Mouse (Mus musculus) thymus, adult 2 months (tissue): ENCODE measurements around the gene Spryd7. TPM values are rescaled to one million over a fixed set of nuclear protein-coding genes. Genes with fewer than 3 reads are reported as not detected.
"Not testable (repeated sequence)": the region's sequence is repeated elsewhere in the genome, so short reads cannot be mapped to it uniquely, and the experiment has no call there.

Experiments
- DNase-seq: peaks from one replicate; pipeline ENCODE4 v3.0.0; 2021
- H3K27ac ChIP-seq: fragments of 200-500 bp; 2 replicates; pipeline ENCODE4 v1.5.1; 2012; ENCODE audit warnings: low read length, control low read depth; ENCODE audit not compliant: control insufficient read depth, insufficient read depth
- H3K27me3 ChIP-seq: fragments of 200-500 bp; 2 replicates; pipeline ENCODE4 v1.6.1; 2012; ENCODE audit warnings: mild to moderate bottlenecking, low read length, moderate library complexity, mixed read lengths; ENCODE audit not compliant: control insufficient read depth, insufficient read depth
- H3K36me3 ChIP-seq: fragments of 200-500 bp; 2 replicates; pipeline ENCODE4 v1.6.1; 2012; ENCODE audit warnings: mild to moderate bottlenecking, low read length, moderate library complexity; ENCODE audit not compliant: control insufficient read depth, insufficient read depth
- H3K4me1 ChIP-seq: fragments of 200-500 bp; replicated peaks from 2 replicates; pipeline ENCODE4 v1.6.1; 2012; ENCODE audit warnings: low read length; ENCODE audit not compliant: control insufficient read depth, insufficient read depth
- H3K4me3 ChIP-seq: fragments of 200-500 bp; 2 replicates; pipeline ENCODE4 v1.5.1; 2012; ENCODE audit warnings: mild to moderate bottlenecking, low read length, control low read depth, moderate library complexity; ENCODE audit not compliant: control insufficient read depth, insufficient read depth
- CTCF ChIP-seq: fragments of 200-500 bp; IDR thresholded peaks from 2 replicates; pipeline ENCODE4 v1.5.1; 2012; ENCODE audit warnings: mild to moderate bottlenecking, control low read depth, low read length, moderate library complexity, borderline replicate concordance; ENCODE audit not compliant: control insufficient read depth, poor library complexity, insufficient read depth; ENCODE audit errors: extremely low read depth
- POLR2A ChIP-seq: fragments of 200-500 bp; IDR thresholded peaks from 2 replicates; pipeline ENCODE4 v1.6.1; 2012; ENCODE audit warnings: mild to moderate bottlenecking, low read length, control low read depth, moderate library complexity; ENCODE audit not compliant: control insufficient read depth, poor library complexity, insufficient read depth; ENCODE audit errors: extremely low read depth
- WGBS: fragments of 180-500 bp; shearing (Covaris S2); methylation state at CpG from one replicate; pipeline ENCODE4 v1.1.7; 2018; 5-methylcytosine and 5-hydroxymethylcytosine counted together
- polyA plus RNA-seq: library from polyadenylated mRNA; depleted of rRNA; stranded (reverse); fragments of >200 nt; gene quantifications from 2 replicates; pipeline ENCODE4 v1.2.3, GENCODE M21; 2012; rRNA removed

Gene Spryd7
- 7.0 and 8.7 TPM in 2 replicates for polyA plus RNA-seq

GRCm38 (mm10) chr14:61556289-61557147 lies at the start of gene Spryd7:
Spryd7 (minus strand) TSS chr14:61556886.
- WGBS, result under 1% methylated on average over 71 of the region's 72 CpGs

DNA sequence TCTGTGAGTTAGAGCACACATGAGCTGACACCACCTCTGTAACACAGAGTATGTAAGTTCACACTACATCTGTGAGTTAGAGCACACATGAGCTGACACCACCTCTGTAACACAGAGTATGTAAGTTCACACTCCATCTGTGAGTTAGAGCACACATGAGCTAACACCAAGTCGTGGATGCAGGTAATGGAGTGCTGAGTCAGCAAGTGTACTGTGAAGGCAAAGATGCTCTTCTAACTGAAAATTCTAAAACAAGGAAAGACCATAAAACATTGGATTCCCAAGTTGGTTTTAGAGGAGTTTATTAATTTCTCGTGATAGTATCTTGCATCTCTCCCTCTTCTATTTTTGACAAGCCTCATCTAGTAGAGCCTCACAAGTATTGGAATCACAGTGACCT lies 49.4 kb upstream of the Spryd7 start:
- not testable (repeated sequence) for DNase-seq, H3K27ac ChIP-seq, H3K27me3 ChIP-seq, H3K4me1 ChIP-seq, H3K36me3 ChIP-seq, H3K4me3 ChIP-seq
- 93% methylated on average over 2 of the region's 2 CpGs for WGBS

More at GRCm38 (mm10) chr14:61556289-61557147, at the start of gene Spryd7:
- Histone ChIP-seq H3K4me1 (peaks cover 7% of the 10 kb centered on the region; the same call in 1 of the 2 replicates), H3K4me3 (peak within 1 kb of the TSS; percentile 64), H3K27ac (no peak within 1 kb of the TSS), H3K36me3 (no peaks in the 10 kb centered on the region), H3K27me3 (no peaks in the 10 kb centered on the region)
- TF ChIP-seq POLR2A (peak; percentile 78), CTCF (peak; percentile 52; the same call in 1 of the 2 replicates)
- peak; percentile 97 for DNase-seq

DNA sequence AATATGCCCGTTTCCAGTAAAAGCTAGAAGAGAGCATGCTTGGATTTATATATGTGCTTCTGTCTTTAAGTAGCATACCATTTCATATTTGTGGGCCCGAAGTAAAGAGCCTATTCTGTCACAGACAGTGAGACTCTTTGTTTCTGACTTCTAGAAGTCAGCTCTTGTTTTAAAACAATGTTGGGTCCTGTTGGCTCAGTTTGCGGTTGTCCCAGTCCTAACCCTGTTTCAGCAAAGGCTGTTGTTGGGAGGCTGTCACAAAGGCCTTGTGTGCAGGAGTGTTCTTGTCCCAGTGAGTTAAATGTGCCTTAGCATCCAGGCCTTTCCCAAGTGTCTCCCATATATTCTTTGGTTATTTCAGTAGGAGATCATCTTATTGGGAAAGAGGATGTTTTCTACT lies 47.4 kb upstream of the Spryd7 start:
- no peak for TF ChIP-seq CTCF
- no peak for TF ChIP-seq POLR2A
- 85% methylated on average over 3 of the region's 3 CpGs for WGBS
- Histone ChIP-seq H3K4me1 (peaks cover 9% of the 10 kb centered on the region), H3K27me3 (no peaks in the 10 kb centered on the region), H3K4me3 (no peak overlapping the region), H3K27ac (no peak overlapping the region), H3K36me3 (no peaks in the 10 kb centered on the region)
- DNase-seq, result no peak

GRCm38 (mm10) chr14:61603069-61603755 lies 46.5 kb upstream of the Spryd7 start:
- H3K4me1 ChIP-seq, result peaks cover 14% of the 10 kb centered on the region
- no peak for TF ChIP-seq CTCF
- no peak for TF ChIP-seq POLR2A
- no peaks in the 10 kb centered on the region for H3K36me3 ChIP-seq
- H3K27ac ChIP-seq, result no peak overlapping the region
- DNase-seq, result no peak
- 95% methylated on average over 8 of the region's 8 CpGs for WGBS
- no peaks in the 10 kb centered on the region for H3K27me3 ChIP-seq
- no peak overlapping the region for H3K4me3 ChIP-seq

GRCm38 (mm10) chr14:61601348-61601747 lies 44.7 kb upstream of the Spryd7 start:
- TF ChIP-seq POLR2A (no peak), CTCF (no peak)
- DNase-seq, result no peak
- H3K27ac ChIP-seq, result no peak overlapping the region
- H3K36me3 ChIP-seq, result no peaks in the 10 kb centered on the region
- WGBS, result 77% methylated on average over 9 of the region's 9 CpGs
- peaks cover 19% of the 10 kb centered on the region for H3K4me1 ChIP-seq
- H3K27me3 ChIP-seq, result no peaks in the 10 kb centered on the region
- no peak overlapping the region for H3K4me3 ChIP-seq

DNA sequence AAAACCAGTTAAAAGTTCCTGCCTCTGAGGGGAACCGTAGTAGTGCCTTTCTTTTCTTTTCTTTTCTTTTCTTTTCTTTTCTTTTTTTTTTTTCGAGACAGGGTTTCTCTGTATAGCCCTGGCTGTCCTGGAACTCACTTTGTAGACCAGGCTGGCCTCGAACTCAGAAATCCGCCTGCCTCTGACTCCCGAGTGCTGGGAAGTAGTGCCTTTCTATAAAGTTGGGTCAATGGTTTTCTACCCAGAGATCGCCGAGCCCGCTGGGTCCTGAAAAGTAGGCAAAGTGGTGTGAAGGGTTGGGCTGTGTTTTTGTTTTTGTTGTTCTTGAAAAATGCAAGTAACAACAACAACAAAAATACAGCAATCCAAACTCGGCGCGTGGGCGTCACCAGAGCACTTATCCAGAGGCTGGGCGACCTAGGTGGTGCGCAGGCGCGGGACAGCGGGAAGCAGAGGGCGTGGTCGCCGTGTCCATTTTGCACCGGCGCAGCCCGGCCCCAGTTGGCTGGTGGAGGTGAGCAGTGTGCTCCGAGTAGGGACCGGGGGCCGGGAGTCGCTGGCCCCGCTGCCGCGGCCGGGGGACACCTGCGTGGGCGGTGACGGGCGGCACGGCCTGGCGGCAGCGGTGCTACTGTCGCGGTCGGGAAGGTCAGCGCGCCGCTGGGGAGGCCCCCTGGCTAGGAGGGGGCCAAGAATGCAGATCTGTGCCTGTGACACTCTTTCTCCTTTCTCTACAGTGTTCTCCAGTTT lies 42.5 kb upstream of the Spryd7 start:
- peak; percentile 89 for DNase-seq
- Histone ChIP-seq H3K4me1 (peaks cover 19% of the 10 kb centered on the region), H3K4me3 (peak overlapping the region; percentile 94), H3K36me3 (no peaks in the 10 kb centered on the region), H3K27me3 (no peaks in the 10 kb centered on the region), H3K27ac (no peak overlapping the region)
- 3% methylated on average over 44 of the region's 44 CpGs for WGBS
- TF ChIP-seq POLR2A, result 0 out of 2 replicates have a peak, but pooled peaks have one; percentile 35
- TF ChIP-seq CTCF, result 0 out of 2 replicates have a peak, but pooled peaks have one; percentile 9

DNA sequence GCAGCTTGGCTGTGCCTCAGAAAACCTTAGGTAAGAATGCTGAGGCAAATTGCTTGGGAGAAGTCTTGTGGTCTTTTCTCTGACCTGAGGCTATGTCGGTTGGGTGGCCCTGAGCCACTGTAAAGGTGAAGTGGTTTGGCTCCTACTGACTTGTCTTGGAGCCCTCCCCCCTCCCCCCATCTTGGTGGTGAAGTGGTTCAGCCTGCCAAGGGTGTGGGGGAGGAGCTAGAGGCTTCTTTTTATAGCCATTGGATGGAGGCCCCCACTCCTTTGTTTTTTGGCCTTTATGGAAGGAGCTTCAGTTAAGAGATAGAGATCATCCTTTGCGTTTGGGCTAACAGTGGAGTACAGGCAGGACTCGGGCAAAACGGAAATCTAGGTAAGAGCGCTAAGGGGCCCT lies 41.3 kb upstream of the Spryd7 start, which contains the start of gene Trim13:
Gene Trim13 (plus strand): TSS at position 280 of the 400 bp plus-strand sequence.
- DNase-seq, result peak; percentile 7
- peak within 1 kb of the TSS; percentile 94 for H3K4me3 ChIP-seq
- 7% methylated on average over 5 of the region's 5 CpGs for WGBS
- H3K36me3 ChIP-seq, result no peaks in the 10 kb centered on the region
- TF ChIP-seq POLR2A (no peak), CTCF (no peak)
- H3K27me3 ChIP-seq, result no peaks in the 10 kb centered on the region
- H3K27ac ChIP-seq, result no peak within 1 kb of the TSS
- H3K4me1 ChIP-seq, result peaks cover 19% of the 10 kb centered on the region
